Mouse (Mus musculus): ENCODE results near the gene Itm2c.

DNA sequence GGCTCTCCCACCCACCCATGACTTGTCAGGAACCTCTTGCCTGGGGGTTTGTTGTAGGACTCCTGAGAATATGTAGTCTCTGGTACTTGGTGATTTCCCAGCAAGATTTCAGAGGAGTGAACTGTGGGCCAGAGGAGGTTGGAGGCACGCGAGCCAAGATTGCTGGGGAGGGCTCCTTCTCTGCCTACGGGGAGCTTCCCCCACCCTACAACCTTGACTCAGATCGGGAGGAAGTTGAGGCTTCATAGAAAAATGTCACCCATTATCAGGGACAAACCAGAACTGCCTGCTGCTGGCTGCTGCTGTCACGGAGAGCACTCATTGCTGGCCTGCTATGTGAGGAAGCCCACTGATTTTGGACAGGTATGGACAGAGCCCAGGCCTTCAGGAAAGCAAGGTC is 63.2 kb downstream of the Itm2c start:
- TF ChIP-seq GATA1 (IDR thresholded peaks at IDR 0.05; ENCODE audit: low read length) (no peak), TAL1 (IDR thresholded peaks at IDR 0.05; ENCODE audit: low read length) (no peak)
